Mouse (Mus musculus) kidney, postnatal 0 days (tissue): Measurements from ENCODE around the gene Aurkb. TPM values are rescaled to one million over a fixed set of nuclear protein-coding genes. Genes with fewer than 3 reads are reported as not detected.
A peak's percentile ranks its signal among the peaks of the same experiment; 100 is the strongest.

Experiments used
- ATAC-seq: fragments of 200-750 bp; cut with Nextera tagmentation; replicated peaks from 2 replicates; pipeline ENCODE4 v1.8.0; 2017; ENCODE audit warnings: low read depth, moderate number of reproducible peaks, moderate TSS enrichment, moderate library complexity; ENCODE audit not compliant: low FRiP score
- DNase-seq: peaks from one replicate; pipeline ENCODE4 v3.0.0-alpha.2; 2016; ENCODE audit warnings: low spot score
- H3K27ac ChIP-seq: fragments of 300-500 bp; sonication (generic); 2 replicates; pipeline ENCODE4 v1.5.1; 2014; ENCODE audit warnings: mild to moderate bottlenecking
- H3K27me3 ChIP-seq: fragments of 300-500 bp; sonication (generic); 2 replicates; pipeline ENCODE4 v1.6.1; 2014; ENCODE audit warnings: low read length, mixed read lengths; ENCODE audit not compliant: insufficient read depth
- H3K36me3 ChIP-seq: fragments of 300-500 bp; sonication (generic); 2 replicates; pipeline ENCODE4 v1.6.1; 2014; ENCODE audit warnings: low read length, mixed read lengths; ENCODE audit not compliant: insufficient read depth
- H3K4me1 ChIP-seq: fragments of 300-500 bp; sonication (generic); replicated peaks from 2 replicates; pipeline ENCODE4 v1.6.1; 2014; ENCODE audit warnings: antibody characterized with exemption, low read length, mixed read lengths; ENCODE audit not compliant: insufficient read depth
- H3K4me2 ChIP-seq: fragments of 300-500 bp; sonication (generic); 2 replicates; pipeline ENCODE4 v1.6.1; 2014; ENCODE audit warnings: mild to moderate bottlenecking, low read length, moderate library complexity, mixed read lengths
- H3K4me3 ChIP-seq: fragments of 300-500 bp; sonication (generic); replicated peaks from 2 replicates; pipeline ENCODE4 v1.5.1; 2014; ENCODE audit warnings: low read depth, low read length
- H3K9ac ChIP-seq: fragments of 300-500 bp; sonication (generic); 2 replicates; pipeline ENCODE4 v1.6.1; 2014; ENCODE audit warnings: low read depth, low read length
- H3K9me3 ChIP-seq: fragments of 300-500 bp; sonication (generic); replicated peaks from 2 replicates; pipeline ENCODE4 v1.6.1; 2016; ENCODE audit warnings: low read length, inconsistent platforms, mixed read lengths
- CTCF ChIP-seq: IDR thresholded peaks from 2 replicates; pipeline ENCODE4 v1.5.1; 2016; ENCODE audit warnings: antibody characterized with exemption, low read depth, mild to moderate bottlenecking, moderate library complexity
- WGBS: fragments of 180-500 bp; shearing (Covaris S2); extraction: QIAGEN DNeasy Blood & Tissue Kit; methylation state at CpG from one replicate; pipeline ENCODE4 v1.1.7; 2014; 5-methylcytosine and 5-hydroxymethylcytosine counted together
- polyA plus RNA-seq: library from polyadenylated mRNA; unstranded; fragments of >200 nt; fragmentation: Nextera tagmentation; extraction: Ambion mirVana; gene quantifications from 2 replicates; pipeline ENCODE4 v1.2.1, GENCODE M21; 2015

Aurkb gene
- polyA plus RNA-seq, 1 experiment from 2014 or later = 49.3 TPM

DNA sequence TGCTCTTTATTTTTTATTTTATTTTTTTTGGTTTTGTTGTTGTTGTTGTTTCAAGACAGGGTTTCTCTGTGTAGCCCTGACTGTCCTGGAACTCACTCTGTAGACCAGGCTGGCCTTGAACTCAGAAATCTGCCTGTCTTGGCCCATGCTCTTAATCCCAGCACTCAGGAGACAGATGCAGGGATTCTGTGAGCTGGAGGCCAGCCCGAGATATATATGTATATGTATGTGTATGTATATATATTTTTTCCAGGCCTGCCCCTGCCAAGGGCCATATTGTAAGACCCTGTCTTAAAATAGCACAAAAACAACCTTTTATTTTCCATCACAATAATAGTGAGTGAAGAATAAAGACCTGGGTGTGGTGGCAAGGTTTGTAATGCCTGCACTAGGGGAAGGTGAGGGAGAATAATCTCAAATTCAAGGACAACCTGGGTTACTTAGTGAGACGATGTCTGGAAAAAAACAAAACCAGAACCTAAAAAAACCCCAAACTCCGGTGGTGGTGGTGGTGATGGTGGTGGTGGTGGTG lies 20.0 kb downstream of the Aurkb start:
- ATAC-seq (no peak), DNase-seq (no peak)
- Histone ChIP-seq H3K4me3 (no peak overlapping the region), H3K4me1 (peaks cover 29% of the 10 kb centered on the region), H3K4me2 (no peak overlapping the region), H3K27ac (no peak overlapping the region), H3K27me3 (no peaks in the 10 kb centered on the region), H3K9ac (no peak overlapping the region), H3K36me3 (no peaks in the 10 kb centered on the region), H3K9me3 (no peaks in the 10 kb centered on the region)
- 76% methylated on average over 3 of the region's 3 CpGs for WGBS
- TF ChIP-seq CTCF = no peak

DNA sequence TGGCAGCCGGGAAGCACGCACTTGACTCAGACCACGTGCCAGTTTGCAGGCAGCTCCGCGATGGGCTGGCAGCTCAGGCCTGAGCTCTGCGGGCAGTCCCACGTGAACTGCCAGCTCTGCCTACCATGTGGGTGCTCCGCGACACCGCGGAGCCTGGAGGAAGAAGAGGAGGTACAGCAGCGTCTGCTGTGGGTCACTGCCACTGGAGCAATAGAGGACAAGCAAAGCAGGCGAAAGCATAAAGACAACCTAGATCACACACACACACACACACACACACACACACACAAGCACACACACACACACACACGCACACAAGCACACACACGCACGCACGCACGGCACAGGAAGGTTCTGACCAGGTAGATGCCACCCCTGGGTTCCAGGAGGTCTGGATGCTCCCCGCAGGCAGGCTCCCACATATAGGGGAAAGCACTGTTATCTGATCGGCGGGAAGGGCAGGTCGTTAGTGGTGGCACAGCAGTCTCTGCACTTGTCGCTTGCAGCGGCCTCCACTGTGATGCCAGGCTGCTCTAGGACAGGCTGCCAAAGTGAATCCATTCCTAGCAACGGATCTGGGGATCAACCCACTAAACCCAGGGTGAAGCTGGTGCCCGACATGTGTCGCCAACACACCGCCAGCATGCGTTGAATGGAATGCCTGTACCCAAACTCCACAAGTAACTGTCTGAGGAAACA lies 20.9 kb downstream of the Aurkb start:
- Histone ChIP-seq H3K36me3 (no peaks in the 10 kb centered on the region), H3K4me2 (peak overlapping the region; percentile 67), H3K9me3 (no peaks in the 10 kb centered on the region), H3K27ac (0 out of 2 replicates have a peak overlapping the region, but pooled peaks have one; percentile 31), H3K27me3 (no peaks in the 10 kb centered on the region), H3K4me3 (peak overlapping the region; percentile 31), H3K9ac (peak overlapping the region; percentile 44; the same call in 1 of the 2 replicates), H3K4me1 (peaks cover 26% of the 10 kb centered on the region)
- no peak for TF ChIP-seq CTCF
- DNase-seq = peak; percentile 19
- no peak for ATAC-seq
- WGBS = 4% methylated on average over 29 of the region's 29 CpGs

DNA sequence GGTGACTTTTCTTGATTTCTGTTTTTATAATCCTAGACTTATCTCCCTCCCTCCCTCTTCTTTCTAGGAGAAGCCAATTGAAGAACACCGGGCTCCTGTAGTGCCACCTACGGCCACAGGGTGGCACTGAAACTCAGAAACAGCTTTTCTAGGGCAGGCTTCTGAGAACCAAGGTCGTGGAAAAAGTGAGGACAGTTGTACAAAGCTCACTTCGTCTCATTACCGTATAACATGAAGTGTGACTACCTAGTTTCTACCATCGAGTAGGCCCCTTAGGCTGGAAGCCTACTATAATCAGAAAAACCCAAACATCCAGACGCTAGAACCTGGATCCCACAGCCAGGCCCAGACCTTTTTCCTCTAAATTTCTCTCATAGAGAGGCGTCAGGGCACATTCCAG lies 21.5 kb downstream of the Aurkb start:
- peak; percentile 97 for DNase-seq
- 12% methylated on average over 8 of the region's 8 CpGs for WGBS
- Histone ChIP-seq H3K9ac (no peak overlapping the region), H3K9me3 (no peaks in the 10 kb centered on the region), H3K27me3 (no peaks in the 10 kb centered on the region), H3K36me3 (no peaks in the 10 kb centered on the region), H3K4me3 (peak overlapping the region; percentile 31), H3K27ac (no peak overlapping the region; the same call in 1 of the 2 replicates), H3K4me2 (peak overlapping the region; percentile 67), H3K4me1 (peaks cover 25% of the 10 kb centered on the region; the same call in 1 of the 2 replicates)
- peak; percentile 88 for TF ChIP-seq CTCF
- ATAC-seq = no peak

DNA sequence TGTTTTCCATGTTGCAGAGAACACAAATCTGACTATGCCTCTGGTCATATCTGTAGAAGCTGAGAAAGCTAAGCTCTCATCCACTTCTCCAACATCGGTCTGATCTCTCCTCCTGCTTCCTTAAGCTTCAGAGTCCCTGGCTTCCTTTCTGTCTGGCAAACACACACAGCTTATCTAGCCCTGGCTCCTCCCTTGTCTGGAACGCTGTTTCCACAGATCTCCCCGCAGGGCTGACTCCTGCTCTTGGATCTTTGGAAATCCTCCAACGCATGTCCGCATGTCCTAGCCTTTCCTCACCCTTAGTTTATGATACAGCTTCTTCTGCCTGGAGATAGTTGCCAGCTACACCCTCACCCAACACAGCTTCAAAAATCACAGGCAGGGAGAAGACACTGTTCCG lies 22.2 kb downstream of the Aurkb start:
- H3K4me2 ChIP-seq = no peak overlapping the region
- no peaks in the 10 kb centered on the region for H3K36me3 ChIP-seq
- peaks cover 25% of the 10 kb centered on the region; the same call in 1 of the 2 replicates for H3K4me1 ChIP-seq
- WGBS = 45% methylated on average over 6 of the region's 6 CpGs
- no peak overlapping the region for H3K9ac ChIP-seq
- no peak for ATAC-seq
- peak; percentile 13 for DNase-seq
- H3K27me3 ChIP-seq = no peaks in the 10 kb centered on the region
- no peaks in the 10 kb centered on the region for H3K9me3 ChIP-seq
- H3K4me3 ChIP-seq = no peak overlapping the region
- TF ChIP-seq CTCF = no peak
- no peak overlapping the region for H3K27ac ChIP-seq

DNA sequence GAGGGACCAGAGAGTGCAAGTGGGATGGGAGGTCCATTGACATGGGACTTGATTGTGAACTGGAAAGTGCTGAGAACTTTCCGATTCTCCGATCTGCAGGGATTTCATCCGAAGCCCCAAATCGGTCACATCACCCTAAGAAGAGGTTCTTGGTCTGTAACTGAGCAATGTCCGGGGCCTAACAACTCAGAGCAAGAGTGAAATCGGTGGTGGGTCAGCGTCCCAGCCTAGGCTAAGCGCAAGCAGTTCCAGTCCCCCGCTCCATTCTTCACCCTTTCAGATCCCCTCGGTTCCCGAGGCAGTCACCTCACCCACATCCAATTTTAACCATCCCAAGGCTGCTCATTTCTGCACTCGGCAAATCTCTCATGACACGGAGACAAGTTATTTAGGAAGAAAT lies 24.6 kb downstream of the Aurkb start:
- Histone ChIP-seq H3K27ac (peak overlapping the region; percentile 92), H3K4me3 (peak overlapping the region; percentile 58), H3K9me3 (no peaks in the 10 kb centered on the region), H3K4me1 (peaks cover 20% of the 10 kb centered on the region; the same call in 1 of the 2 replicates), H3K36me3 (no peaks in the 10 kb centered on the region), H3K27me3 (no peaks in the 10 kb centered on the region), H3K9ac (peak overlapping the region; percentile 77), H3K4me2 (peak overlapping the region; percentile 85)
- peak; percentile 51 for DNase-seq
- TF ChIP-seq CTCF = no peak
- WGBS = under 1% methylated on average over 13 of the region's 13 CpGs
- ATAC-seq = no peak

DNA sequence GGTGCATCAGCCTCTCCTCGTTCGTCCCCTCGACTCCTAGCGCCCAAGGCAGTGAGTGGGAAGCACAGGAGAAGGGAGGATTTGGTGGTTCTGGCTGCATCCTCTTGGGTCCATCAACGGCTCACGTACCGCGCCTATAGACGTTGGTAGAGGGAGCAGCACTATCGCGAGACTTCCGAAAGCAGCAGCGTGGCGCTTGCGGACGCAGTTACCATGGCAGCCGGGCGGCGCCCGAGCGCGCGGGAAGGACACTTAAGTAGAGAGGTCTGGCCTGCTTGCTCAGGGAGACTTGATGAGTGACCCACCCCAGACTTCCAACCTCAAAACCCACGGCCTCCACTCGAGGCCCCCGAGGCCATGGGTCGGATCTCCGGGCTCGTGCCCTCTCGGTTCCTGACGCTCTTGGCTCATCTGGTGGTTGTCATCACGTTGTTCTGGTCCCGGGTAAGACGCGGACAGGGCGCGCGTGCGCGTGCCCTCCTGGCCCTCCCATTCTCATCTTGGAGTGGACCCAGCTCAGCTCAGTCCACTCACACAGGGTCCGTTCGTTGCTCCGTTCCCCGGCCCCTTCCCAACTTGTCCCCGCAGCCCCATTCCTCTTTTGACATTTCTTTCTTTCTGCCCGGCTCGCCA lies 25.3 kb downstream of the Aurkb start, which contains the start of gene Tmem107:
Gene Tmem107 (plus strand): TSS at position 217 of the 633 bp plus-strand sequence.
- peaks cover 20% of the 10 kb centered on the region; the same call in 1 of the 2 replicates for H3K4me1 ChIP-seq
- DNase-seq = peak; percentile 98
- under 1% methylated on average over 47 of the region's 47 CpGs for WGBS
- peak within 1 kb of the TSS; percentile 85 for H3K4me2 ChIP-seq
- H3K9me3 ChIP-seq = no peaks in the 10 kb centered on the region
- no peaks in the 10 kb centered on the region for H3K27me3 ChIP-seq
- TF ChIP-seq CTCF = no peak
- peak within 1 kb of the TSS; percentile 58 for H3K4me3 ChIP-seq
- peak within 1 kb of the TSS; percentile 92 for H3K27ac ChIP-seq
- no peaks in the 10 kb centered on the region for H3K36me3 ChIP-seq
- H3K9ac ChIP-seq = peak within 1 kb of the TSS; percentile 77
- ATAC-seq = peak; percentile 84
